Mouse (Mus musculus) testis, adult 2 months (tissue): ENCODE measurements at regions not wholly inside any gene's neighbourhood (a gene's known extent, or its start where the extent isn't known, plus 50 kb on each side); places are given as distances from the start of the nearest gene placed in this dataset.

Source experiments
- CTCF ChIP-seq: fragments of 200-500 bp; IDR thresholded peaks from 2 replicates; pipeline ENCODE4 v1.5.1; 2012; ENCODE audit warnings: low read depth, mild to moderate bottlenecking, inconsistent platforms, low read length, moderate library complexity; ENCODE audit not compliant: control insufficient read depth, insufficient read depth, insufficient replicate concordance
- POLR2A ChIP-seq: fragments of 200-500 bp; IDR thresholded peaks from 2 replicates; pipeline ENCODE4 v1.6.1; 2012; ENCODE audit warnings: low read depth, mild to moderate bottlenecking, inconsistent platforms, low read length, moderate library complexity; ENCODE audit not compliant: control insufficient read depth

GRCm38 (mm10) chr17:85766556-85766955 is 78.5 kb upstream of the Six2 start:
- no peak for TF ChIP-seq CTCF
- TF ChIP-seq POLR2A, result no peak
